Mouse (Mus musculus): ENCODE results near the gene Tspan15.

DNA sequence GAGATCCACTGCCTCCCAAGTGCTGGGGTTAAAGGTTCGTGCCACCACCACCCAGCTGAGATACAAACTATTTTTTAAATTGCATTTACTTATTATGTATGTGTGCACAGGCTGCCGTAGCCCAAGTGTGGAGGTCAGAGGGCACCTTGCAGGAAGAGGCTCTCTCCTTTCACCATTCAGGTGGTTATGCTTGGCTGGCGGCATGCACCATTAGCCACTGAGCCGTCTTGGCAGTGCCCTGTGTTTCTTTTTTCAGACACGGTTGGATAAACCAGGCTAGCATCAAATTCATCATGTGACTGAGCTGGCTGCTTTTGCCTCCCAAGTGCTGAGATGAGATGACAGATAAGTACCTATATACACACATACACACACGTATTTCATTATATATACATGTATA is 8.2 kb upstream of the Tspan15 start:
- no peak for TF ChIP-seq CTCF (IDR thresholded peaks at IDR 0.05)
- TF ChIP-seq EP300 (IDR thresholded peaks at IDR 0.05), result no peak
